Mouse (Mus musculus) layer of hippocampus, postnatal 25 days (tissue): ENCODE results near the gene Rtn4ip1. TPM values are rescaled to one million over a fixed set of nuclear protein-coding genes. Genes with fewer than 3 reads are reported as not detected.
"Not testable (repeated sequence)": the region's sequence is repeated elsewhere in the genome, so short reads cannot be mapped to it uniquely, and the experiment has no call there.

Experiments used
- DNase-seq, 2 experiments: peaks; one replicate each; pipeline ENCODE4 v3.0.0; 2022; ENCODE audit warnings: mixed read lengths in 2 of 2, low spot score in 1 of 2; ENCODE audit errors: extremely low spot score in 1 of 2
- total RNA-seq, 2 experiments: library from RNA; stranded (reverse); gene quantifications; 2 replicates each; pipeline ENCODE4 v1.2.3; 2021

The Rtn4ip1 gene
- 10 to 100 TPM; 13.5 to 13.6 TPM for total RNA-seq

DNA sequence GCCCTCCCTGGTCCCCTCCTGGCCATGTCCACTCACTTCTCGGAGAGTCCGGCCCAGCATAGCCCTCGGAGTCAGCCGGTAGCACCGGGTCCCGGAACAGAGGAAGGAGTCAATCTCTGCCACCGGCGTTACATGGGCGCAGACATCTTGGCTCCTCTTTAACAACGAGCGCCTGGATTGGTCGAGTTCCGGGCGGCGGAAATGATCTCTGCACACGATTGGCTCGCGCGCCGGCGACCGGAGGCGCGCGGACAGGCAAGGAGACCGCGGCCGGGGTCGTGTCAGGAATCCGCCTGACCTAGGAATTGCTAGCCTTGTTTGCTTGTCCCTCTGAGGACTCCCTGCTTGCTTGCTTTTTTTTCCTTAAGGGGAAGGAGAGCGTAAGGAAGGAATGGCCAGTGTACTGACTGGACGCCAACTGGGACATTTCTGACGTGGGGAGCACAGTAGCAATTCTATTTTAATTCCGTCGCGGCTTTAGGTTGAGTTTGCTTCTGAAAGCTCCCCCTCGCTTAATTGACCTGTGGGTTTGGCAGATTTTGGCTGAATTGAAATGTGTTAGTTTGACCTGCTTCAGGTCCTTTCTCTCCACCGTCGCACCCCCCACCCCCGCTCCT is at the start of gene Rtn4ip1, which contains the start of gene Qrsl1:
Rtn4ip1 (plus strand) TSS at position 230 of the 617 bp plus-strand sequence.
Qrsl1 (minus strand) TSS at position 168 of the 617 bp plus-strand sequence.
- peak; percentile 82 to 89 for DNase-seq

DNA sequence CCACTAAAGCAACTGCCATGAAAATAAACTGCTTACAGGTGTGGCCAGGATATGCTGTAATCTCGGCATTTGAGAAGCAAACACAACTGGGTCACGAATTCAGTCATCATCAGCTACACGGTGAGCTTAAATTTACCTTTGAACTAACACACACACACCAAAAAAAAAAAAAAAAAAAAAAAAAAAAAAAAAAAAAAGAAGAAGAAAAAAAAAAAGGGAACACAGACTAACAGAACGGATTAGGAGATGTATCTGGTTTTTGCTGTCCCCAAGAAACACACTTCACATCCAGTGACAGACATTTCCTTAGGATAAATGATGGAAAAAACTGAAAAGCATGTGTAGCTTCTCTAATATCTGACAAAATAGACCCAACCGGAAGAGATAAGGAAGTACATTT is 49.7 kb upstream of the Rtn4ip1 start:
- DNase-seq = no peak

DNA sequence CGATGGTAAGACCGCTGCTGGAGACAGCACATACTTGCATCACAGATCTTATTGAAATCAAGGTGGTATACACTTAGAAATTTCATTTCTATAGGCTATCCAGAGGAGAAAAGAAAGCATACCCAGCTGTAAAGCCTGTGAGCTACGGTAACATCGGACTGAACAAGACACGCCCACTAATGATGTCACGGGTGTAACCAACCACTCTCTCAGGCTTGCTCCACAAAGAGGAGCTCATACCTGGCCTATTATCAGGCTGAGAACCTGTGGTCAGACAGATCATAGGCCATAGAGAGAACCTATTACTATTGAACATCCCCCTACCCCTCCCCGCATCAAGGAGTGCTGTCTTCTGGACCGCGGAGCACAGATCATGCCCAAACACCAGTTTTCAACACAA is 45.7 kb upstream of the Rtn4ip1 start:
- DNase-seq = no peak

DNA sequence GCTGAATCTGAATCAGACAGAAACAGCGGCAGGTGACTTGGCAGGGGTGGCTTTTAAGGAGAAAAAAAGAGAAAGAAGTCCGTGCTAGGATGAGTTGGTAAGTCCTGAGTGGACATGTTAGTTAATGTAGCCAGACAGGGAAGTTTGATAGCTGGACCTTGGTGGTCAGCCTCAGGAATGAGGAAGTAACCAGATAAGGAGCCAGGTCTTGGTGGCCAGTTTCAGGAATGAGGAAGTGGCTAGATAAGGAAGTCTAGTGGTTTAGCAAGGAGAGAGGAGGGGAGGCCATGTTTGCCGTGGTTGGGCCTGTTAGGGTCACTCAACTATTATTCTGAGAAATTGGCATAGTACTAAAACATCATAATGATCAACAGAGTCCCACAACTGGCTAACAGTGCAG is 45.3 kb upstream of the Rtn4ip1 start:
- DNase-seq = no peak

DNA sequence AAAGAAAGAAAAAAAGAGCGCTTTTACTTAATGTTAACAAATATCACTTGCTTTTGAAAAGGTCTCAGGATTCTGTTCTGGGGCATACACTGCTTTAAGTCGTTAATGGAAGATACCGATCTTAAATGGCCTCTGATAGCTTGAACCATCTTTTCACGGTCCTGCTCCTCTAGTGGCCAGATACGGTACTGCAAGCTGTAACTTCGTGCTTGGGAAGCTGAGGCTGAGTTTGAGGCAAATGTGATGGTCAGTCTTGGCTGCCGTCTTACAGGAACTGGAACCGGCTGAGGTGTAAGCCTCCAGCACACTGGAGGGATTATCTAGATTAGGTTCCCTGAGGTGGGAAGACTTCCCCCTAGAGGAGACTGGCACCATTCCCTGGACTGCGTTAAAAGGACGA is 30.9 kb upstream of the Rtn4ip1 start:
- DNase-seq = peak in 1 of 2 experiments; percentile 35

DNA sequence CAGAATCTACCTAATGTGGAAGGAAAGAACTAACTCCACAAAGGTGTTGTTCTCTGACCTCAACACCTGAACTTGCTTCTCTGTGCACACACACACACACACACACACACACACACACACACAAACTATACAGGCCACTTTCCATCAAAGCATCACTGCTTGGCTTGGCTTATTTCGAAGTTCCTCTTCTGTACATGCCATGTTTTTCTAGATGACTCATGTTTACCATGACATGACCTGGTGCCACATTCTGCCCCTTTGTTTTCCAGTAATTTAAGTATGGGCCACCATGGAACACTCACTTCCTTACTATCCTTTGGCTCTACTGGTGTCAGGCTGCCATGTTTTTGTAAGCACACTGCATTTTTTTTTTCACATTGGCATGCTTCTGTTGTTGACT is 30.1 kb upstream of the Rtn4ip1 start:
- no peak for DNase-seq

DNA sequence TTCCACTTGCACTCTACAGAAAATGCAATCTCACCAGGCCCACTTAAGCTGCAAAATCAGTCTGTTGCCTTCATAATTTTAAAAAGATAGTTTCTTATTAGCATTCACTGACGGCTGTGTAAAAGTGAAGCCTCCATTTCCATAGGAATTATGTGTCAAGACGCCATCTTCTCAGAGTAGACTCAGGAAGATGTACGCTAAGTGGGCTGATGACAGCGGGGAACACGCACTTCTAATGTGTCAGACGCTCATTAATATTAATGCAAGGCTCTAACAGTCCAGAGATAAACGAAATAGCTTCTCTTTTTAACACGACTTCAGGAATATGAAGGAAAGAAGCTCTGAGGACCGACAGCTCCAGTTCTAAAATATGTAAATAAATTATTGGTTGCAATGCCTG is 13.9 kb upstream of the Rtn4ip1 start:
- no peak for DNase-seq

DNA sequence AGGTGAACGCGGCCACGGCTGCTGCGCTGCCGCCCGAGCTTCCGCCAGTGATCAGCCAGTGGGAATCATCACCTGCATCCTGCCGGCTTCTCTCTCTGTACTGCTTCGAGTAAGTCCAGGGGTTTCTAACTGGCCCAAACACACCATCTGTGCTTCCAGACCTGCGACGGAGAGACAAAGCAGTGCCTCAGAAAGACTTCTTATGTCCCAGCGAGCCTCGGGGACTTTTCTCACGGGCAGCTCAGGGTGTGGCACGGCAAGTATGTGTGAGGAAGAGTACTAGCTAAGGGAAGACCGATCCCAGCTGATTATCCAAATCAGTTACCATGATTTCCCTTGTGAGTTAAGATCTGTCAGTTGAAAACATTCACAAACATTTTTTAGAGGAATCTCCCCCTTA is 12.6 kb upstream of the Rtn4ip1 start:
- DNase-seq = no peak

DNA sequence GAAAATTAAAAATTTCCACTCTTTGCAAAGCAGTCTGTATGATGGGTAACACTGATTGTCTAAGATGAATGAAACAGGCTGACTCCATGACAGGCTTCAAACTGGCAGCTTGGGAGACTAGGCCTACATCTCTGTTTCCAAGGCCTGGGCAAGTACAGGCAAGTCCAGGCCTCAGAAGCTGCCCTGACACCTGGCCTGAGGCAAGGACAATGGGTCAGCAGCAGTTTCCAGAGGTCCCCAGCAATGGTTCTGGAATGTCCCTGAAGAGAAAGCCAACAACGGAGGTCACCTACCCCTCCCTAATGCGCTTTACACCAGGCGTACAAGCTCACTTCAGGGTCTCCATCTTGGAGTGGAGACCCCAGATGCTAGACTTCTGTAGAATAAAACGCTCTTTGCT is 8.6 kb upstream of the Rtn4ip1 start:
- no peak for DNase-seq

DNA sequence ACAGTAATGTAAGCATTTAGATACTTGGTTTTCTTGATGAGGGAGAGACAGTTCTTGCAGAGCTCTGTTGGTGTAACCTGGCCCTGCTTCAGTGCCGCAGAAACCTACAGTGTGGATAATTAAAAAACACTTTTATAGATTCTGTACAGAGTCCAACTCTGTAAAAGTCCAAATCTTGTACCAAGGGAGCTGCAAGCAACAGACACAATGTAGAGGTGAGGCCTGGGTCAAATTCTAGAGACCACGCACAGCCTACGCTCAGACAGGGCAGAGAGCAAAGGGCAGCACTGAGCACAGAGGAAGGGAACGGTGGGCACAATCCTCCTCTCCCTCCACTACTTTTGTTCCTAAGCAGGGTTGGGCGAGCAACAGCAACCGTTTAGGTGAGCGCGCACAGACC is 5.5 kb upstream of the Rtn4ip1 start:
- DNase-seq = no peak

DNA sequence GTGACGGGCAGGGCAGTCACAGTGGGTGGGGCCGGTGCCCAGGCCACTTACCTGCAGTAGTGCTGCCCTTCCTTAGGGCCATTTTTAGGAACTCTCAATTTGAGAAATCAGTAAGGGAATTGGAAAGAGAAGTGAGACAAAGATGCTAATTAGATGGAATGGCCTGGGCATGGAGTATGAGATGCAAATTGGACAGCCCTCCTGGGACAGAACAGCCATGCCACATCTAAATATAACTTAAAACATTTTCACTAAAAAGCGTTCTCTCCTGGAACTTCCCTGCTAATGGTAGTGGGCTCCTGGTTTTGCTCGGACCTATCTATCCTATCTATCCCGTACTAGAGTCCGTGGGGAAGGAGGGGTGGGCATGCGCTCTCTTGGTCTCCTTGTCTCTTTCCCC is 3.3 kb upstream of the Rtn4ip1 start:
- no peak for DNase-seq

DNA sequence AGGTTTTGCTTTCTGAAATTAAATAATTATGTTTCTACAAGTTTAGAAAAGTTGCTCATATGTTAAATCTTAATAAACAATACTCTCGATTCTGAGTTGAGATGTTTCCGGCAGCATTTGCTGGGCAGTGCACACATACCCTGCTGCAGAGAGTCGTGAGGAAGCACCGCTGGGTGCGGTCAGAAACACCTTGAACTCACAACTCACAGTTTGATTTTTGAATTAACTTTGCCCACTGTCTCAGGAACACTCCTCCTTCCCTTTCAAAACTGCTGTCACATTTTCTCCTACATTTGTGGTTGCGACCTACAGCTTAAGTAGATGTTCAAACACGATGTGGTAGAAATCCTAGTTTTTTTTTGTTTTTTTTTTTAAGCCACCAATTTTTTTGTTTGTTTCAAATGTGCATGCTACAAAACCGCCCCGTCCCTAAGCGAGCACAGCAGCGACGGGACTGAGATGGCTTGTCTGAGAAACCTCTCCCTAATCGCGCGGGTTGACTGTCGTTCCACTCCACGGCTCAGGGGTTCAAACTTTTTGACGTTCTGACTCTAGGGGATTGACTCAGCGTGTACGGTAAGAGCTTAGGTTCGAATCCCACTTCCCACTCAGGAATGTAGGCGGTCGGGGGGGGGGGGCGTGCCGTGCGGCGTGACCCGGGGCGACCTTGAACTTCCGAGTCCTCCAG is 580 bp upstream of the Rtn4ip1 start:
- no peak for DNase-seq

DNA sequence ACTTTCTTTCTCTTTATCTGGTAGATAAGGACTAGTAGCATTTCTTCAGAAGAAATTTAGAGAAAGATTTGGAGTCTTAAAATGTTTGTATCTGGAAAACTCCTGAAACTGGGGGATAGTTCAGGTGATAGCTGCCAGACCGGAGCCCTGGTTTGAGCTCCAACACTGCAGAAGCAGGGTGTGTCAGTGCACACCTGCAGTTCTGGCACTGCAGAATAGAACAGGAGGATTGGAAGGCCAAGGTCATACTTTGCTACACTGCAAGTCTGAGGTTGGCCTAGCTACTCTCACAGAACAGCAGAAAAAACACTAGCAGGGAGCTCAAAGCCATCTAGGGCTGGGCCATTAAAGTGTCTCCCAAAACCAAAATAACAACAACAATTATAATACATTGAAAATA is 3.0 kb downstream of the Rtn4ip1 start:
- no peak for DNase-seq

DNA sequence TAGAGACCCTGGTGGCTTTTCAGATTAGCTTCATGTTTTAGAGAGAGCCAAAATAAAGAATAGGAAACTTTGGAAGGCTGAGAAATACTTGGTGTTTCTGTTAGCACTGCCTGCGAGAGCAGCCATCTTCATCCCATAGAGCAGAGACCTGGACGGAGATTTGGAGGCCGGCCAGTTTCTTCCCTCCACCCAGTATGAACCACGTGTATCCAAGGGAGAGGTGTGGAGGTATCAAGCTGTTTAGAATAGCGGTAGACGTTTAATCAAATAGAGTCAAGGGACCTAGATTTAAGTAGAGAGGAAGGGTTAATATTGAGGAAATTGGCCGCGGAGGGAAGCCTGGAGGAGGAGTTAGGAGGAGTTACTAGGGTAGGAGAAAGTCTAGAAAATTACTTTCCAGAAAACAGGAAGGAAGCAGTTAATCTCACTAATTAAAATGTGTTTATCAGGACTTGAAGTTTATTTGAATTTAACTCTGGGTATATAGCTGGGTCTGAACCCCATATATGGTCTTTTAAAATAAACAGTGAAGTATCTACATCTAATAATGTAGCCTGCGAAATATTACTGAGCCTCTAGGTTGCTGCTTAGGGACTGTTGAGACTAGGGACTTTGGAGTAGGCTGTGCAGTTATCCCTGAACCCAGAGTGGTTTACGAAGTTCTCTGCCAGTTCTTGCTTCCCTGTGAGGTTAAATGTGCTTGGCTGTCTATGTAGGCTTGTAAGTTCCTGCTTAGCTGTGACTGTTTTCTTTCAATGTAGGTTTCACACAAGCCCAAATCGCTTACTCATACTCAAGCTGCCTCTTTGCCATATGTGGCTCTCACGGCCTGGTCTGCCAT is 8.6 kb downstream of the Rtn4ip1 start:
- no peak for DNase-seq

DNA sequence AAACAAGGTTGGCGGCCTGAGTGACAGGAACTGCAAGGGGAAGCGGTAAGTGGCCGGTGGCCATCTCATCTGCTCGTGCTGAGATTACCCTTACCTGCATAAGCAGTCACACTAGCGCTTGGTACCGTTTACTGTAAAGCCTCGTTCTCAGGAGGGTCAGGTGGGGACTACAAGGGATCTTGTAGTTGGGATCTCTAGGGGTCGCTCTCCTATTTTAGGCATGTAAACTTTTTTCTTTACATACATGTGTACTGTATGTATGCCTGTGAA is 9.2 kb downstream of the Rtn4ip1 start:
- no peak for DNase-seq

DNA sequence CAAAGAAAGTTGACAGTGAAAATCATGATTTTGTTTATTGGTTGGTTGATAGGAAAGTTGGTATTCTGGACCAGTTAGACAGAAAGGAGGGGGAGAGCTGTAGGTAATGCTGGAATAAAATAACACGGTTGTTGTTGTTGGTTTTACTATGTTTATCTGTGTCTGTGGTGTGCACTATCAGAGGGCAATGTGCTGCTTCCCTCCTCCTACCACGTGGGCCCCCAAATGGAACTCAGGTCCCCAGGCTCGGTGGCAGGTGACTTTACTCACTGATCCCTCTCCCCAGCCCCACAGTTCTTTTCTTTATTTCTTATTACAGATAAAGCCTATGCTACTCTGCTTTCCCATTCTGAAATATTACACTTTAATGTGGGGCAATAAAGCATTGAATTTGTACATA is 10.6 kb downstream of the Rtn4ip1 start:
- DNase-seq = no peak

DNA sequence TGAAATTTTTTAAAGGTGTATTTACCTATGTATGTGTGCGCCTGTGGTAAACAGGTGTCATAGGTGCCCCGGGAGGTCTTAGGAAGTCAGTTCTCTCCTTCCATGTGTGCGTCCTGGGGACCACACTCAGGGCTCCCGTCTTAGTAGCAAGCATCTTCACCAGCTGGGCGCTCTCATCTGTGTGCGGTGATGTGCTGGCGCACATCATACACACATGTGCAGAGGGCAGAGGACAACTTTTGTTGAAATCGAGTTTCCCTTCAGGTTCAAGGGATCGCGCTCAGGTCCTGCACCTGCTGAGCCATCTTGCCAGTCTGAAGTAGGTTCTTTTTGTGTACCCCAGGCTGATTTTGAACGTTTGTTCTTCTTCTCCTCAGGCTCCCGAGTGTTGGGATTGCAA is 14.6 kb downstream of the Rtn4ip1 start:
- DNase-seq = no peak

DNA sequence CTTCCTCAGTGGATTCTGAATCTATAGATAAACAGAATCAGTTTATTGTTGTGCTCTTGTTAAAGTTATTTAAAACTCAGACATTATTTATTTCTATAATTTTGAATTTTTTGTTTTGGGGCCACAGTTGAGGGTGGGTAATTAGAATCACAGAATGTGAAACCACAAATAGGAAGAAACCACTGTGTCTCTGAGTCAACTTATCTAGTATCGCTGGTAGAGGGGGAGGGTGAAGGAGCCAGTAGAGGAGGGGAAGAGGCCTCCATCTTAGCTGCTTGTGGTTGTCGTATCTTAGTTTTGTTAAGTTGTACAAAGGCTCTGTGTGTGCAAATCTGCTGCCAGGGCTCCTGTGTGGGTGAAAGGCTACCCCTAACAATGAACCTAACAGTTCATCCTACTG is 15.1 kb downstream of the Rtn4ip1 start:
- no peak for DNase-seq

DNA sequence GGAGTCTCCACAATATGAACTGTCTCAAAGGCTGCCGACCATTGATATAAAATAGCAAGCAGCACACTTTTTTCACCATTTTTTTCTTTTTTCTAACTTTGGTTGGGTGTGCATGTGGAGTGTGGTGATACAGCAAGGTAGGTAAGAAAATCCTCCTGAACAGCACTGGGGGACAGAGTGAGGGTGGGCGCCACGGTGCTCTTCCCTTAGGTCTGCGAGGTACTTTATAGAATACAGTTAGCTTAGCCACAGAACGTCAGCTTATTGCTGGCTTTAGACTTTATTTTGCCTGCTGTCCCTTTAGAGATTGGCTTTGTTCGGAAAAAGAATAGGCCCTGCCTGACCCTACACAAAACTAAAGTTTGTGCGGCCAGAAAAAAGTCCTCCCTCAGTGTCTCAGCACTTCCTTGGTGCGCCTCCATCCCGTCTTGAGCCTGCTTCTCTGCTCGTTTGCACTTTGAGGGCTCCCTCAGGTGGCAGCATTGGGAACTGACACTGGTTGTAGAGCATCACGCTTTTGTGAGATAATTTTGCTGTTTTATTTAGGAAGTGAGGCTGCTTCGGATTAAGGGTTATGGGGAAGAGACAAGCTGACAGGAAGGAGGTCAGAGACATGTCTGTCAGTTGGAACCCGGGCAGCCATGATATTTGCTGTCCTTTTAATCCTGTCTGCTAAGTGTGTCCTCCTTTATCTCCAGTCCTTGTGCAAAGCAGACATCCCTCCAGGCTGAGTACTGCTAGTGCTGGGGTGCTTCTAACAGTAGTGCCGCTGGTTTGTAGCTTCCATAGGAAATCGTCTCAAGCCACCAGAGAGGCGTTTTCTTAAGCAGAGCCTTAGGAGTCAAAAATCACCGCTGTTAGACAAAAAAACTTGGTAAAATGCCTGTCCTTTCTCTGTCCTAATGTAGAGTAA is 17.3 kb downstream of the Rtn4ip1 start:
- DNase-seq = peak; percentile 67 to 94

DNA sequence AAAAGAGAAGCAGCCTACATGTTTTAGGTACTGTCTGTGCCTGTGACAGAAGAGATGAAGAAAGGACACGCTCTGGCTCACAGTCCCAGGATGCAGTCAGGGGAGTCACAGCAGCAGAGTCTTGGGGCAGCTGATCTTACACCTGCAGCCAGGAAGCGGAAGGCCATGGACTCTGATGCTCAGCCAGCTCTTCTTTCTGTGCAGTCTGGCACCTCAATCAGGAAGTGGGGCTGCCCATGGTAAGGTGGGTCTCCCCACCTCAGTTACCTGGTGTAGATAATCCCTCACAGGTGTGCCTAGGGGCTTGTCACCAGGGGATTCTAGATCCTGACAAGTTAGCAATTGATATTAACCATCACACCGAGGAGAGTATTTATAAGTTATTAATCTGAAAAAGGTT is 21.5 kb downstream of the Rtn4ip1 start:
- DNase-seq = no peak

DNA sequence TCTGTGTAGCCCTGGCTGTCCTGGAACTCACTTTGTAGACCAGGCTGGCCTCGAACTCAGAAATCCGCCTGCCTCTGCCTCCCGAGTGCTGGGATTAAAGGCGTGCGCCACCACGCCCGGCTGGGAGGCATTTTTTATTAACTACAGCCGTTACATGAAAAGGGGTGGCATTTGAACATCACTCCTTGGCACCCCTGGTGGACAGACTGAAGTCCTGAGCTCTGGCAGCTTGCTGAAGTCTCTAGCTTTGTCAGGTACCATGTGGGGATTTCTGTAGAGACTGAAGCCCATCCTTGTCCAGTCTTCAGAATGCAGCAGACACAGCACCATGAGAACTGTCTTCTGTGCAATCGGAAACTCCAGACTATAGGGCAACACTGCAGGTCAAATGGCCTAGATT is 24.2 kb downstream of the Rtn4ip1 start:
- not testable (repeated sequence) for DNase-seq
